Mouse (Mus musculus) cerebellum, postnatal 14 days (tissue): ENCODE measurements at regions not wholly inside any gene's neighbourhood (a gene's known extent, or its start where the extent isn't known, plus 50 kb on each side); places are given as distances from the start of the nearest gene placed in this dataset.
A peak's percentile ranks its signal among the peaks of the same experiment; 100 is the strongest.

Experiments
- DNase-seq, 2 experiments: peaks; one replicate each; pipeline ENCODE4 v3.0.0; 2021; ENCODE audit warnings: mixed read lengths in 2 of 2

- no peak for DNase-seq
Observed at GRCm38 (mm10) chr11:79762027-79762426, 171.0 kb downstream of the Rab11fip4 start.

- DNase-seq = no peak
Observed at GRCm38 (mm10) chr11:79760533-79760932, 169.5 kb downstream of the Rab11fip4 start.

- no peak for DNase-seq
Observed at GRCm38 (mm10) chr11:79758281-79758680, 167.3 kb downstream of the Rab11fip4 start.

- no peak for DNase-seq
Observed at GRCm38 (mm10) chr11:79757513-79758071, 166.6 kb downstream of the Rab11fip4 start.

GRCm38 (mm10) chr11:79756305-79756846, 165.4 kb downstream of the Rab11fip4 start:
- DNase-seq = no peak

DNA sequence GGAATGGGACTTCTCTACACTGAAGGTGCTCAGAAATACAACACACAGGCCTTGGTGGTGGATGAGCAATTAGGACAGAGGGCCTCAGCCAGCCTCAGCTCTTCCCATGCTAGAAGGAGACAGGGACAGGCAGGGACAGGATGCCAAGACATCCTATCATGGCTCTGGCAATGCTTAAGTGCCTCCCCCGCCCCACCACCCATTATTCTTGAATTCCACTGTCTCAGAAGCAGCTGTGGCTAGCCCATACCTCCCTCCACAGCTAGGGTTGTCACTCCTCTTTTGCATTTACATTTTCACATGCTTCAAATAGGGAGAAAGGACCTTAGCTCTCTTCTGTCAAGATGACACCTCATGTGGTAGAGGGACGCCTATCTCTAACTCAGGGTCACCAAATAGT, 162.5 kb downstream of the Rab11fip4 start:
- DNase-seq = no peak

DNA sequence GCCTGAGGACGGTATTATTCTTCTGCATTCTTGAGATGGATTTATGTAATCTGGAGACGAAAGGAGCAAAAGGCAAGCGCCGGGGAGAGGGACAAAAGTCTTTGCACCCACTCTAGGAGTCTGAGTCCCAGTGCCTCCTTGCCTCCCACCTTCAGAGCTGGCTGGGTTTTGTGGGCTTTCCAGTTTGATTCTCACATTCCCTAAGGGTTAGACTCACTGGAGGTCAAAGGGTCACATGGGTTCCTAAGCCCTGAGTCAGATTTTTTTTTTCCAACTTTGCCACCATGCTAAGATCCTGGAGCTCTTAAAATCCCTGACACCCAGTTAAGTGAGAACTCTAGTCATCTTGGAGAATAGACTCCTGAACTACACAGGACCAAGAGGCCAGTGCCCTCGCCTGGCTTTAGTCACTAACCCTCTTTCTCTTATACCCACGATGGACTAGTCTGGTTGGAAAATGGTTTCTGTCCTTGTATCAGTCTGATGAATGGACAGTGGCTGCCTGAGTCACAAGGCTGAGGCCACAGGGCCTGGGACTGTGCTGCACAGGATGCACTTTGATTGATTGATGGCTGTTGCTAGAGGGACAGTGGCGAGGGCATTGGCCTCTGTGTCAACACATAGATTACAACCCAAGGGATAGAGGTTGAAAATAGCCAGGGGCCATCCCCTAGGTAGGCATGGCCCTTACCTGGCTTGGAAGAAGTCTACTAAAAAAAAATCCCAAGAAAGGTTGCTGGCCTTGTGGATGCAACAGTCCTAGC, 161.9 kb downstream of the Rab11fip4 start:
- DNase-seq = no peak

DNA sequence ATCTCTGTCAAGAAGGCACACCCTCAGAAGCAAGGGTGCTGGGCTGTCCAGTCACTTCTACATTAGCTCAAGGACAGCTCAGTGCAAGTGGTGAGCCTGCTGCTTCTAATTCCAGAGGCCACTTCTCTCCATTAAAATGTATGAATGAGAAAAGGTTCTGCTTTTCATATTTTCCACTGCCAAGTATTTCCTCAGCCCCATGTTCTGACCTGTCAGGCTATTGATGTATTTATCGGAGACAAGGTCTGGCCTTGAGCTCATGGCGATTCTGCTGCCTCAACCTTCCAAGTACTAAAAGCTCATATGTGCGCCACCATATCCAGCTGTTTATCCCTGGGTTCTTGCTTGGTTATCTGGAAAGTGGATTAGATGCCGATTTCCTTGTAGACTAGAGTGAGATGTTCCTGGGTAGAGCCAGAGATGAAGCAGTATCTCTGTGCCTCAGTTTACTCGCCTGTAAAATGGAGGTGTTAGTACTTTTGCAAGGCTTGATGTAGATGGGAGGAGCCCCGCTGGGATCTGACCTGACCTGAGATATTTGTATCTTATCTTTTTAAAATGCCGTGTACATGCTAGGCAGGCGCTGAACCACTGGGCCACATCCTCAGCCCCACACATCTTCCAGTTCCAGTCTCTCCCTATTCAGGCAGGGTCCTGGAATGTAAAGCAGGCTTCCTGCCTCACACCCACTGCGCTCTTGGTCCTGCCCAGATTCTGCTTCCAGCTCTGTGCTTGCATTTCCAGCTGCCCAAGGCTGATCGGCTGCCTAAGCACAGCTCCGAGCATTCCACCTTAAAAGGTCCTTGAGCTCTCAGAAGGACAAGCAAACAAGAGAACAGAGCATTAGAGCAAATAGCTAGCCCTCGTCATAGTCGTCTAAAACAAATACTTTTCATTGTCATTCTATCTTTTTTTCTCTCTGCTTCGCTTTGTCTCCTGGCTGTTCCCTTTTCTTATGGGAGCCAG, 161.0 kb downstream of the Rab11fip4 start:
- DNase-seq = no peak

- DNase-seq = no peak
Observed at GRCm38 (mm10) chr11:79750943-79751342, 159.9 kb downstream of the Rab11fip4 start.

DNA sequence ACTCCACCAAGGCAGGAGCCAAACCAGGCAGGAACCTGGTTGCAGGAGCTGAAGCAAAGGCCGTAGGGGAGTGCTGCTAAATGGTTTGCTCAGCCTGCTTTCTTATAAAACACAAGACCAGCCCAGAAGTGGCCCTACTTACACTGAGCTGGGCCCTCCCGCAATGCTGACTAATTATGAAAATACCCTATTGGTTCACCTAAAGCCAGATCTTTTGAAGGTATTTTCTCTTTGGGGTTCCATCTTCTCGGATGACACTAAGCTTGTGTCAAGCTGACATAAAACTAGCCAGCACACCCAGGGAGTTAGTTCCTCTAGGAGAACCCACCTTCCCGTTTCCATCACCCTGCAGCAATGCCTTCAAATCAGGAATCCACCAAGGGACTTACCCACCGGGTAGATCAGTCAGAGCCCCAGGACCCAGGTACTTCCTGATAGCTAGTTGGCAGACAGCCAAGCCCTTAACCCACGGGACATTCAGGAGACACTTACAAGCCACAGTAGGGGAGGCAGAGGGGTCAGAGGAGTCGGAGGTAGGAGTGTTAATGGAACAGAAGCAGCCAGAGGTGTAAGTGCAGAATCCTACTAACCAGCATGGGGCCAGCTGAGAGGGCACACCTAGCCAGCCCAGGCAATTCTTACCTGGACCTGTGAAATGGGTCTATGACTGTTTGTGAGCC, 158.9 kb downstream of the Rab11fip4 start:
- DNase-seq = no peak

GRCm38 (mm10) chr11:79749141-79749540, 158.1 kb downstream of the Rab11fip4 start:
- DNase-seq = no peak

GRCm38 (mm10) chr11:79748606-79749125, 157.7 kb downstream of the Rab11fip4 start:
- DNase-seq = no peak

- DNase-seq = peak in 1 of 2 experiments; percentile 45
Observed at GRCm38 (mm10) chr11:79747801-79748200, 156.8 kb downstream of the Rab11fip4 start.
